Mouse (Mus musculus) hindbrain, embryonic 14.5 days (tissue): ENCODE measurements around the gene Acss2. TPM values are rescaled to one million over a fixed set of nuclear protein-coding genes. Genes with fewer than 3 reads are reported as not detected.

ENCODE experiments used
- ATAC-seq: fragments of 200-750 bp; cut with Nextera tagmentation; 2 replicates; pipeline ENCODE4 v1.8.0; 2017; ENCODE audit warnings: moderate number of reproducible peaks, mild to moderate bottlenecking, moderate TSS enrichment, moderate library complexity; ENCODE audit not compliant: low FRiP score
- DNase-seq: peaks from one replicate; pipeline ENCODE4 v3.0.0-alpha.2; 2015; ENCODE audit warnings: low spot score
- H3K27ac ChIP-seq: fragments of 300-500 bp; sonication (generic); 2 replicates; pipeline ENCODE4 v1.5.1; 2014; ENCODE audit warnings: mild to moderate bottlenecking, moderate library complexity
- H3K27me3 ChIP-seq: fragments of 300-500 bp; sonication (generic); 2 replicates; pipeline ENCODE4 v1.6.1; 2014; ENCODE audit warnings: mild to moderate bottlenecking, low read length, mixed read lengths; ENCODE audit not compliant: control insufficient read depth, insufficient read depth
- H3K36me3 ChIP-seq: fragments of 300-500 bp; sonication (generic); replicated peaks from 2 replicates; pipeline ENCODE4 v1.6.1; 2014; ENCODE audit not compliant: control insufficient read depth, insufficient read depth
- H3K4me1 ChIP-seq: fragments of 300-500 bp; sonication (generic); replicated peaks from 2 replicates; pipeline ENCODE4 v1.6.1; 2014; ENCODE audit warnings: antibody characterized with exemption, low read length, mixed read lengths; ENCODE audit not compliant: control insufficient read depth, insufficient read depth
- H3K4me2 ChIP-seq: fragments of 300-500 bp; sonication (generic); replicated peaks from 2 replicates; pipeline ENCODE4 v1.6.1; 2014; ENCODE audit warnings: mild to moderate bottlenecking, moderate library complexity
- H3K4me3 ChIP-seq: fragments of 300-500 bp; sonication (generic); replicated peaks from 2 replicates; pipeline ENCODE4 v1.5.1; 2014; ENCODE audit warnings: mild to moderate bottlenecking, low read length
- H3K9ac ChIP-seq: fragments of 300-500 bp; sonication (generic); 2 replicates; pipeline ENCODE4 v1.6.1; 2014
- H3K9me3 ChIP-seq: fragments of 300-500 bp; sonication (generic); 2 replicates; pipeline ENCODE4 v1.6.1; 2016; ENCODE audit warnings: low read length; ENCODE audit not compliant: control insufficient read depth
- WGBS: fragments of 180-500 bp; shearing (Covaris S2); extraction: QIAGEN DNeasy Blood & Tissue Kit; methylation state at CpG from one replicate; pipeline ENCODE4 v1.1.7; 2014; 5-methylcytosine and 5-hydroxymethylcytosine counted together
- polyA plus RNA-seq: library from polyadenylated mRNA; unstranded; fragments of >200 nt; fragmentation: Nextera tagmentation; extraction: Ambion mirVana; gene quantifications from 2 replicates; pipeline ENCODE4 v1.2.1, GENCODE M21; 2014

Gene Acss2
- polyA plus RNA-seq, 1 experiment from 2014 or later, result 25.3 TPM

DNA sequence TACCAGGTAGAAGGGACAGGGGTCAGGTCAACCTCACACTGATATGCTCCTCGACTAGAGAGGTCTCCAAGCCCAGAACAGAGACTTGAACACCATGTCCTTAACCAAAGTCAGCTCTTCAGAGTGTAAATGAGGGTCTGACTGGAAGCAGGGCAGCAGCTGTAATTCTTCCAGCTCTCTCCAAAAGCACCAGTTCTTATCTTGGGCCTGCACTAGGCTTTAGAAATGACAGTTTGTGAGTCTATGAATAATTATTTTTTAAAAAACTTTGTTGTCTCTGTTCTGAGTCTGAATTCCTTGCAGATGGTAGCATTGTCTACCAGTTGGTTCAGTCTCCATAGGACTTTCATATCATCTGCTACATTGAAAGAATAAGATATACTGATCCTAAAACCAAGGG lies 44.5 kb downstream of the Acss2 start:
- WGBS, result 61% methylated on average over 1 of the region's 1 CpGs
- Histone ChIP-seq H3K4me3 (no peak overlapping the region), H3K4me2 (no peak overlapping the region), H3K27ac (no peak overlapping the region), H3K27me3 (no peaks in the 10 kb centered on the region), H3K9me3 (no peaks in the 10 kb centered on the region), H3K9ac (no peak overlapping the region), H3K4me1 (no peaks in the 10 kb centered on the region), H3K36me3 (peaks cover 44% of the 10 kb centered on the region)
- DNase-seq, result no peak
- no peak for ATAC-seq

- Histone ChIP-seq H3K9ac (no peak overlapping the region), H3K9me3 (no peaks in the 10 kb centered on the region), H3K4me2 (no peak overlapping the region), H3K4me1 (no peaks in the 10 kb centered on the region), H3K27me3 (no peaks in the 10 kb centered on the region), H3K4me3 (no peak overlapping the region), H3K36me3 (peaks cover 44% of the 10 kb centered on the region), H3K27ac (no peak overlapping the region)
- ATAC-seq, result no peak
- DNase-seq, result no peak
- 84% methylated on average over 4 of the region's 4 CpGs for WGBS
Measured at GRCm38 (mm10) chr2:155562934-155563333, 45.2 kb downstream of the Acss2 start.

DNA sequence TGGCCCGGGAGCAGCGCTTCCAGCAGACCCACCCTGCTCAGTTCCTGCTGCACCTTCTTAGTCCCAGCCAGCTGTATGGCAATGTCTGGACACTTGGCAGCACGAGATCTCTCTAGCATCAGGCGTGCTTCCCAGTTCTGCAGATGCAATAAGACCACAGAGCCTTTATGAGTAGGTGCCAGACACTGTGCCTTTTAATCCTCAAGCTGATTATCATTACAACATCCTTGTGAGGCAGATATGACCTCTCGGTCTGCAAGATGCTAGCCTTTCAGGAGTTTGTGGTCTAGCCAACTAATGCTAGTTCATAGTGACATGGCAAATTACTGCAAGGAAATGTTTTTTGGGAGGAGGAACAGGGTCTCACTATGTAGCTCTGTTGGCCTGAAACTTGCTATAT lies 50.0 kb downstream of the Acss2 start:
- H3K27ac ChIP-seq, result no peak overlapping the region
- H3K4me1 ChIP-seq, result no peaks in the 10 kb centered on the region
- H3K27me3 ChIP-seq, result no peaks in the 10 kb centered on the region
- DNase-seq (no peak), ATAC-seq (no peak)
- H3K9me3 ChIP-seq, result no peaks in the 10 kb centered on the region
- WGBS, result 94% methylated on average over 5 of the region's 5 CpGs
- H3K4me2 ChIP-seq, result no peak overlapping the region
- no peak overlapping the region for H3K9ac ChIP-seq
- peaks cover 23% of the 10 kb centered on the region for H3K36me3 ChIP-seq
- no peak overlapping the region for H3K4me3 ChIP-seq

DNA sequence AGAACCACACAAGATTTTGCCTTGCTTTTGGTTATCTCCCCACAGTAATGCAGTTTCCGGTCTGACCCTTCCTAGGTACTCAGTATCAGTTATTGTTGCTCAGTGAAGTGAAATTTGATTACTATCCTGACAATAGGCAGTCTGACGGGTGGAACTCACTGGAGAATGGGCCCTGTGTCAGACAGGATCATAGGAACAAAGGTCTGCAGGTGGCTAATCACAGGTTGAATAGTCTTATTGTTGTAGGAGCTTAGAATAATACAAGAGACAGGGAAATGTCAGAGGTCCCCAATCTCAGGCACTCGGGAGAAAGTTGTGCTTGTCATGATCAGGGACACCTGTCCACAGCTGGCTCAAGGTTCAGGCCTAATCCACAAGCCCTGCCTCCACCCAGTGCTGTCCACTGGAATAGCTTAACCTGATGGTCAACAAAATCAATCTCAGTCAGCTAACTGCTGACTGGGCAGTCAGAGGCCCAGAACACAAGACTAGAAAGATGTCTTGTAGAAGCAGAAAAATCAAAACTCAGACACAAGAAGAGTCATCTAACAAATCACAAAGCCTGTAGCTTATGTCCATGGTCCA lies 51.6 kb downstream of the Acss2 start:
- Histone ChIP-seq H3K27ac (no peak overlapping the region), H3K4me3 (no peak overlapping the region), H3K9me3 (no peaks in the 10 kb centered on the region), H3K4me1 (no peaks in the 10 kb centered on the region), H3K27me3 (no peaks in the 10 kb centered on the region), H3K9ac (no peak overlapping the region), H3K4me2 (no peak overlapping the region), H3K36me3 (peaks cover 13% of the 10 kb centered on the region)
- ATAC-seq (no peak), DNase-seq (no peak)
- WGBS, result 18% methylated on average over 3 of the region's 3 CpGs

DNA sequence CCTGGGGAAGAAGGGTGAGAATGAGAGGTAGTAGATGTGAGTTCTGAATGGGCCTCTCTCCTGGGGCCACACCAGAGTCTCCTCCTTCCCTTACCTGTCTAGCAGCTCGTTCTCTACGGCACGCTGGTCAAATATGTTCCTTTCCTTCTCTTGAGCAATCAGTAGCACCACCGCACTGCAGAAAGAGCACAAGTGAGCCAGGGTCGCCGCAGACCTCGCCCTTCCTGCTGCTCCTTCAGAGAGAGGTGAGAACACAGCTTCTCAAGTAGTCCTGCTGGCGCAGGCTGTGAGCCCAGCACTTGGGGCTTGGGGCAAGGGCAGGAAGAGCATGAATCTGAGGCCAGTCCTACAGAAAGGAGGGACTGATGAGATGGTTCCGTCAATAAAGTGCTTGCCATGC lies 55.3 kb downstream of the Acss2 start:
- H3K27me3 ChIP-seq, result no peaks in the 10 kb centered on the region
- no peaks in the 10 kb centered on the region; the same call in 1 of the 2 replicates for H3K36me3 ChIP-seq
- no peak overlapping the region for H3K4me2 ChIP-seq
- no peak overlapping the region for H3K27ac ChIP-seq
- no peaks in the 10 kb centered on the region for H3K9me3 ChIP-seq
- 96% methylated on average over 9 of the region's 9 CpGs for WGBS
- no peak for ATAC-seq
- H3K4me3 ChIP-seq, result no peak overlapping the region
- DNase-seq, result no peak
- no peaks in the 10 kb centered on the region for H3K4me1 ChIP-seq
- H3K9ac ChIP-seq, result no peak overlapping the region

DNA sequence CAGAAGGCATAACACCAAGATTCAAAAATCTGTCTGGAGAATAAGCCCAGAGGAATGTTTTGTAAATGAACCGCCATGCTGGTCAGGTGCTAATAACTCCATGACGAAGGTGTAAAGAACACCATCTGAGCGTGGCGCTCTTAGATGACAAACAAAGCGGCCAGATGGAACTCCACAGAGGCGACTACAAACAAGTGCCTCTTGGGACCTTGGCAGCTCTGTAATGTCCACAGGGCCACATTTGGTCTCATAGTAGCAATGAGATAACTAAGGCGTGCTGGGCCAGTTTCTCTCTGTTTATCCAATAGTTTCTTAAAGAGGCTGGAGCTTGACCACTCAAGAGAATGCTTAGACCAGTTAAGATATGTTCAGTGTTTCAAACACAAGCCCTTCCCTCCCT lies 56.2 kb downstream of the Acss2 start:
- 91% methylated on average over 7 of the region's 7 CpGs for WGBS
- no peak overlapping the region for H3K9ac ChIP-seq
- ATAC-seq (no peak), DNase-seq (no peak)
- no peaks in the 10 kb centered on the region for H3K9me3 ChIP-seq
- no peaks in the 10 kb centered on the region for H3K4me1 ChIP-seq
- no peaks in the 10 kb centered on the region for H3K27me3 ChIP-seq
- H3K4me3 ChIP-seq, result no peak overlapping the region
- no peaks in the 10 kb centered on the region; the same call in 1 of the 2 replicates for H3K36me3 ChIP-seq
- H3K27ac ChIP-seq, result no peak overlapping the region
- no peak overlapping the region for H3K4me2 ChIP-seq

GRCm38 (mm10) chr2:155574700-155575099 lies 57.0 kb downstream of the Acss2 start:
- H3K9me3 ChIP-seq, result no peaks in the 10 kb centered on the region
- no peaks in the 10 kb centered on the region for H3K4me1 ChIP-seq
- H3K27ac ChIP-seq, result no peak overlapping the region
- no peaks in the 10 kb centered on the region for H3K27me3 ChIP-seq
- H3K9ac ChIP-seq, result no peak overlapping the region
- ATAC-seq, result no peak
- H3K4me3 ChIP-seq, result no peak overlapping the region
- DNase-seq, result no peak
- H3K36me3 ChIP-seq, result no peaks in the 10 kb centered on the region; the same call in 1 of the 2 replicates
- WGBS, result 80% methylated on average over 4 of the region's 4 CpGs
- H3K4me2 ChIP-seq, result no peak overlapping the region

GRCm38 (mm10) chr2:155576656-155577055 lies 58.9 kb downstream of the Acss2 start:
- Histone ChIP-seq H3K27ac (no peak overlapping the region), H3K36me3 (no peaks in the 10 kb centered on the region; the same call in 1 of the 2 replicates), H3K27me3 (no peaks in the 10 kb centered on the region), H3K9me3 (no peaks in the 10 kb centered on the region), H3K4me3 (no peak overlapping the region), H3K4me2 (no peak overlapping the region), H3K9ac (no peak overlapping the region), H3K4me1 (no peaks in the 10 kb centered on the region)
- WGBS, result 92% methylated on average over 9 of the region's 9 CpGs
- DNase-seq, result no peak
- ATAC-seq, result no peak

DNA sequence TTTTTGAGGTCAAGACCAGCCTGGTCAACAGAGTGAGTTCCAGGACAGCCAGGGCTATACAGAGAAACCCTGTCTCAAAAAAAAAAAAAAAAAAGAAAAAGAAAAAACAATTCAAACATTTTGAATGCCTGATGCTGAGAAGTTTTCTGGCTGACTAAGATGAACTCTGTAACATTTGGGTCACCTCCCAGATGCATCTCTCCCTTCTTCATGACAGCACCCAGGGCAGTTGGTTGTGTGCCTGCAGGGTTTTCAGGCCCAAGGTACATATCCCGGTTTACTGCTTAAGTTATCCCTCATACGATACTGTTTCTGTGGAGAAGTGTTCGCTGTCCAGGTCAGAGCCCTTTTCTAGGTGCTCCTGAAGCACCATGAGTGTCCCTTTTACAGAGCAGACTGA lies 62.6 kb downstream of the Acss2 start:
- Histone ChIP-seq H3K36me3 (no peaks in the 10 kb centered on the region), H3K4me2 (no peak overlapping the region), H3K9ac (no peak overlapping the region), H3K4me3 (no peak overlapping the region), H3K27me3 (no peaks in the 10 kb centered on the region), H3K4me1 (no peaks in the 10 kb centered on the region), H3K9me3 (no peaks in the 10 kb centered on the region), H3K27ac (no peak overlapping the region)
- no peak for ATAC-seq
- 89% methylated on average over 3 of the region's 3 CpGs for whole genome bisulfite sequencing
- DNase-seq, result no peak

DNA sequence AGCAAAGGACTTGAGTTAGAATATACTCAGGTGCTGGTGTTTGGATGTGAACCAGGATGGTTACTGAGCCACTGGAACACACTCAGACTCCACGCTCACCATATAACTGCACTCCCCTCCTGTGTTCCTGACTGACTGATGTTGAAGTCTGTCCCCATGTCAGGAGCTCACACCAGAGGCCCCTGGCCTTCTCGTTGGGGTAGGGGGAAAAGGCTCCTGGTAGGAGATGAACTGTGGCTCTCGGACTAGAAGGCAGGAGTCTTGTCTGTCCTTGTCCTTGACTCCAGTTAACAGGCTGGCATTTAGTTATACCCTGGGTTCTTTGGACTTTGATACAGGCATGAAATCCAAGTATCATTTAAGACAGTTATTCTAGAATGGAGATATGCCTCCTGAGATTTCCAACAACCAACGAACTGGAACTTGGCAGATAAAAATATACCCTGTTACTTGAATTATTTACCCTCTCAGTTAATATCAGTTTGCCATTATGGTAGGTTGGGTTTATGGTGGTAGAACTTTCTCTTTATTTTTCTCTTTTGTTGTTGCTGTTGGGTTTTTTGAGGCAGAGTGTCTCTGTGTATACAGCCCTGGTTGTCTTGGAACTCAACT lies 64.7 kb downstream of the Acss2 start:
- Histone ChIP-seq H3K27ac (no peak overlapping the region), H3K9me3 (no peaks in the 10 kb centered on the region), H3K4me3 (no peak overlapping the region), H3K9ac (no peak overlapping the region), H3K36me3 (no peaks in the 10 kb centered on the region), H3K4me1 (no peaks in the 10 kb centered on the region), H3K27me3 (no peaks in the 10 kb centered on the region), H3K4me2 (no peak overlapping the region)
- DNase-seq (no peak), ATAC-seq (no peak)
- WGBS, result 85% methylated on average over 4 of the region's 4 CpGs
